Mouse (Mus musculus) neural tube, embryonic 14.5 days (tissue): ENCODE results near the gene Me3. TPM values are rescaled to one million over a fixed set of nuclear protein-coding genes. Genes with fewer than 3 reads are reported as not detected.

Source experiments
- ATAC-seq: fragments of 200-750 bp; cut with Nextera tagmentation; 2 replicates; pipeline ENCODE4 v1.8.0; 2017; ENCODE audit warnings: low read depth, mild to moderate bottlenecking, moderate TSS enrichment, moderate library complexity
- H3K27ac ChIP-seq: fragments of 300-500 bp; sonication (generic); 2 replicates; pipeline ENCODE4 v1.5.1; 2014; ENCODE audit warnings: low read depth, mild to moderate bottlenecking, control low read depth, low read length, moderate library complexity, mixed read lengths
- H3K27me3 ChIP-seq: fragments of 300-500 bp; sonication (generic); 2 replicates; pipeline ENCODE4 v1.6.1; 2014; ENCODE audit warnings: low read length; ENCODE audit not compliant: control insufficient read depth, insufficient read depth
- H3K36me3 ChIP-seq: fragments of 300-500 bp; sonication (generic); 2 replicates; pipeline ENCODE4 v1.6.1; 2014; ENCODE audit warnings: low read length, mixed read lengths; ENCODE audit not compliant: control insufficient read depth, insufficient read depth
- H3K4me1 ChIP-seq: fragments of 300-500 bp; sonication (generic); 2 replicates; pipeline ENCODE4 v1.6.1; 2014; ENCODE audit warnings: low read length; ENCODE audit not compliant: control insufficient read depth, insufficient read depth
- H3K4me2 ChIP-seq: fragments of 300-500 bp; sonication (generic); 2 replicates; pipeline ENCODE4 v1.6.1; 2014; ENCODE audit warnings: mild to moderate bottlenecking, low read depth, low read length, control low read depth
- H3K4me3 ChIP-seq: fragments of 300-500 bp; sonication (generic); 2 replicates; pipeline ENCODE4 v1.5.1; 2014; ENCODE audit warnings: low read depth, low read length, control low read depth, mixed read lengths
- H3K9ac ChIP-seq: fragments of 300-500 bp; sonication (generic); replicated peaks from 2 replicates; pipeline ENCODE4 v1.6.1; 2014; ENCODE audit warnings: low read depth, mild to moderate bottlenecking, control low read depth, low read length, mixed read lengths
- H3K9me3 ChIP-seq: fragments of 300-500 bp; sonication (generic); 2 replicates; pipeline ENCODE4 v1.6.1; 2016; ENCODE audit warnings: low read length; ENCODE audit not compliant: control insufficient read depth
- WGBS: fragments of 180-500 bp; shearing (Covaris S2); extraction: QIAGEN DNeasy Blood & Tissue Kit; methylation state at CpG from one replicate; pipeline ENCODE4 v1.1.7; 2014; 5-methylcytosine and 5-hydroxymethylcytosine counted together
- polyA plus RNA-seq: library from polyadenylated mRNA; unstranded; fragments of >200 nt; fragmentation: Nextera tagmentation; extraction: Ambion mirVana; gene quantifications from 2 replicates; pipeline ENCODE4 v1.2.1, GENCODE M21; 2014

The Me3 gene
- polyA plus RNA-seq, 1 experiment from 2014 or later = 17.8 TPM

DNA sequence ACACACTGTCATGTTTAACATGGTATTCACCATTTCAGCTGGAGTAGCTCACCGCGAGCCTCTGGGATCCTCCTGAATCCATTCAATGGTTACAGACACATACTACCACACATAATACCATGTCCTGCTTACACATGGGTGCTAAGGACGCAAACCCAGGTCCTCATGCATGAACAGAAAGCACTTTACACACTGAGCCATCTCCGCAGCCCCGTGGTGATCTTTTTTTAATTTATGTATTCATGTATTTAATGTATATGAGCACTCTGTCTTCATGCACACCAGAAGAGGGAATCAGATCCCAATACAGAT is 210.2 kb downstream of the Me3 start:
- ATAC-seq = no peak
- Histone ChIP-seq H3K27ac (no peak overlapping the region), H3K4me2 (no peak overlapping the region), H3K4me1 (no peaks in the 10 kb centered on the region), H3K9me3 (no peaks in the 10 kb centered on the region), H3K4me3 (no peak overlapping the region), H3K27me3 (no peaks in the 10 kb centered on the region), H3K36me3 (no peaks in the 10 kb centered on the region), H3K9ac (no peak overlapping the region)
- 91% methylated on average over 5 of the region's 5 CpGs for WGBS

- ATAC-seq = no peak
- Histone ChIP-seq H3K27ac (no peak overlapping the region), H3K4me3 (no peak overlapping the region), H3K4me2 (no peak overlapping the region), H3K27me3 (no peaks in the 10 kb centered on the region), H3K4me1 (no peaks in the 10 kb centered on the region), H3K36me3 (no peaks in the 10 kb centered on the region), H3K9me3 (no peaks in the 10 kb centered on the region), H3K9ac (no peak overlapping the region)
- 52% methylated on average over 6 of the region's 6 CpGs for WGBS
Observed at GRCm38 (mm10) chr7:89843121-89843520, 210.9 kb downstream of the Me3 start.

DNA sequence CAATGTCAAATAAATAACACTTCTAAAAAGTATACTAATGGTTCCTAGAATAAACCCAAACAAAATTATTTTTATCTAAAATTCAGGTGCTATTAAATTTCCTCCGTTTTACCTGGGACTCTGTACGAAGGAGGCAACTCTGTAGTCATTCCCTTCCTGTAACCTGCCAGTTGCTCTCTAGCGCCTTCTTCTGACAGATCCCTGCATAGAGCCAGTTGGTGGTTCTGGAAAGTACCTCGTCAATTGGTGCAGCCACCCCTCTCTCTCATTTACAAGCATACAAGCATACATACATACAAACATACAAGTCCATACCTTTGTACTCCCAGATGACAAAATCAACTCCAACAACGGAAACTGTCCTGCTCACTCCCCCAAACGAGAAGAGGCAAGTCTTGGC is 211.3 kb downstream of the Me3 start:
- Histone ChIP-seq H3K27ac (no peak overlapping the region), H3K9me3 (no peaks in the 10 kb centered on the region), H3K4me1 (no peaks in the 10 kb centered on the region), H3K27me3 (no peaks in the 10 kb centered on the region), H3K36me3 (no peaks in the 10 kb centered on the region), H3K9ac (no peak overlapping the region), H3K4me2 (no peak overlapping the region), H3K4me3 (no peak overlapping the region)
- ATAC-seq = no peak
- WGBS = 31% methylated on average over 6 of the region's 6 CpGs

DNA sequence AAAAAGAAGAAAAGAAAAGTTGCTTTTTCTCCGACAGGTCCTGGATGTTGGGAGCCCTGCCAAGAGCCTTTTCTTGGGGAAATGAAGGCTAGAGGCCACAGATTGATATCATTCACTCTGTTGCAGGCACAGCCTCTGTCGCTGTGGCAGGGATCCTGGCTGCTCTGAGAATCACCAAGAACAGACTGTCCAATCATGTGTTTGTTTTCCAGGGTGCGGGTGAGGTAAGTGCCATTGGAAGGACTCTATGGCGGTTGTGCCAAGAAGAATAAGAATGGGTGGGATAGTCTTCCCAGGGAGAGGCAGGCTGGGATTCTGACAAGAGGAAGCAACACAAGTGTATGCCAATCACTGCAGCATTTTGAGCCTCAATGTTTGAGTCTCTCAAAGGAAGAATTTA is 213.5 kb downstream of the Me3 start:
- 75% methylated on average over 4 of the region's 4 CpGs for WGBS
- no peak for ATAC-seq

GRCm38 (mm10) chr7:89850510-89850909 is 218.3 kb downstream of the Me3 start:
- Histone ChIP-seq H3K9me3 (no peaks in the 10 kb centered on the region), H3K4me2 (no peak overlapping the region), H3K4me1 (no peaks in the 10 kb centered on the region), H3K27ac (no peak overlapping the region), H3K36me3 (no peaks in the 10 kb centered on the region), H3K9ac (no peak overlapping the region), H3K27me3 (no peaks in the 10 kb centered on the region), H3K4me3 (no peak overlapping the region)
- ATAC-seq = no peak
- WGBS = 88% methylated on average over 3 of the region's 3 CpGs

More for the DNA sequence above, 213.5 kb downstream of the Me3 start:
- Histone ChIP-seq H3K9me3 (no peaks in the 10 kb centered on the region), H3K27me3 (no peaks in the 10 kb centered on the region), H3K4me2 (no peak overlapping the region), H3K9ac (no peak overlapping the region), H3K4me1 (no peaks in the 10 kb centered on the region), H3K27ac (no peak overlapping the region), H3K4me3 (no peak overlapping the region), H3K36me3 (no peaks in the 10 kb centered on the region)

GRCm38 (mm10) chr7:89852158-89853095 is 220.2 kb downstream of the Me3 start:
- Histone ChIP-seq H3K4me1 (no peaks in the 10 kb centered on the region), H3K4me3 (no peak overlapping the region), H3K27ac (no peak overlapping the region), H3K36me3 (no peaks in the 10 kb centered on the region), H3K4me2 (no peak overlapping the region), H3K9ac (no peak overlapping the region), H3K27me3 (no peaks in the 10 kb centered on the region), H3K9me3 (no peaks in the 10 kb centered on the region)
- WGBS = 79% methylated on average over 10 of the region's 10 CpGs
- ATAC-seq = no peak

GRCm38 (mm10) chr7:89853131-89853530 is 220.9 kb downstream of the Me3 start:
- no peaks in the 10 kb centered on the region for H3K27me3 ChIP-seq
- H3K36me3 ChIP-seq = no peaks in the 10 kb centered on the region
- no peak overlapping the region for H3K9ac ChIP-seq
- no peak overlapping the region for H3K4me2 ChIP-seq
- H3K9me3 ChIP-seq = no peaks in the 10 kb centered on the region
- H3K27ac ChIP-seq = no peak overlapping the region
- no peak for ATAC-seq
- H3K4me3 ChIP-seq = no peak overlapping the region
- no peaks in the 10 kb centered on the region for H3K4me1 ChIP-seq
- WGBS = 88% methylated on average over 5 of the region's 5 CpGs

DNA sequence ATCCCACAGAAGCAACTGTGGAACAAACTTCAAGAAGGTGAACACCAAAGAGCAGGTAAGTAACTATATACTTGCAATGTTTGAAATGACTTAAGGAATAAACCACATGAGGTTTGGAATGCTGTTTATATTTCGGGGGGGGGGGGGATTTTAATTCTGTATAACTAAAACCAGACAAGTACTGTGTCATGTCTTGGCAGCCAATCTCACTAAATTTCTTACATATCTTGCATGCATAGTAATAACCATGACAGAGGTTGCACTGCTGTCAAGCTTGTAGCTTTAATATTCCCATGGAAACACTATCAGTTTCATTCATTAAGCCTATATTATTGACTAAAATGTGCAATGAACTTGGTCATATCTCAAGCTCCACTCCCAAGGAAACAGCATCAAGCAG is 223.0 kb downstream of the Me3 start:
- no peak overlapping the region for H3K9ac ChIP-seq
- no peak for ATAC-seq
- H3K9me3 ChIP-seq = no peaks in the 10 kb centered on the region
- H3K36me3 ChIP-seq = no peaks in the 10 kb centered on the region
- H3K4me3 ChIP-seq = no peak overlapping the region
- H3K4me1 ChIP-seq = no peaks in the 10 kb centered on the region
- no peak overlapping the region for H3K4me2 ChIP-seq
- H3K27me3 ChIP-seq = no peaks in the 10 kb centered on the region
- H3K27ac ChIP-seq = no peak overlapping the region
- WGBS = 80% methylated on average over 1 of the region's 1 CpGs

- H3K9ac ChIP-seq = no peak overlapping the region
- H3K27ac ChIP-seq = no peak overlapping the region
- H3K4me1 ChIP-seq = no peaks in the 10 kb centered on the region
- H3K27me3 ChIP-seq = no peaks in the 10 kb centered on the region
- H3K36me3 ChIP-seq = no peaks in the 10 kb centered on the region
- peak; percentile 86 for ATAC-seq
- 45% methylated on average over 16 of the region's 17 CpGs for WGBS
- H3K9me3 ChIP-seq = no peaks in the 10 kb centered on the region
- H3K4me2 ChIP-seq = no peak overlapping the region
- H3K4me3 ChIP-seq = no peak overlapping the region
Observed at GRCm38 (mm10) chr7:89856440-89857217, 224.4 kb downstream of the Me3 start.
